Mouse (Mus musculus) E14TG2a.4 (cell line): ENCODE data around the gene Ube2e1.

ENCODE experiments used
- CTCF ChIP-seq: conservative IDR thresholded peaks from 2 replicates; pipeline ENCODE4 v1.5.1; 2014; ENCODE audit warnings: low read length
- POU5F1 ChIP-seq: IDR thresholded peaks from 2 replicates; pipeline ENCODE4 v1.6.1; 2014; ENCODE audit warnings: low read length, borderline replicate concordance

DNA sequence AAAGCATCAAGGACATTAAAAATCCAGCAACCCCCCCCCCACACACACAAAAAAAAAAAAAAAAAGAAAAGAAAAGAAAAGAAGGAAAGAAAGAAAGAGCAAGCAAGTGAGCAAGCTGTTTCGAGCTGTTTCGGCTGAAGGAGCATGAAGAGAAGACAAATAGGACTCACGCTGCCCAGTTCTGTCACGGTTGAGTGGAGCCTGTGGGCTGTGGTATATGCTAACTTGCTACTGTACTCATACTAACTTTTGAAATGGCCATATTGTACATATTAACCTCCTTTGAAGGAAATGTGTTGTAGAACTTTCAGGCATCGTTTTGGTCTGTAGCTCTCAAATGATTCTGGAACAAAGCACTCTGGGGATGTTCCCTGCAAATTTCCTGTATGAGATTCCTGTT lies 48.2 kb upstream of the Ube2e1 start:
- TF ChIP-seq CTCF (no peak), POU5F1 (no peak)
